Mouse (Mus musculus): ENCODE measurements at regions not wholly inside any gene's neighbourhood (a gene's known extent, or its start where the extent isn't known, plus 50 kb on each side); places are given as distances from the start of the nearest gene placed in this dataset.
A peak's percentile ranks its signal among the peaks of the same experiment; 100 is the strongest.

- H3K4me1 ChIP-seq (ENCODE audit: control insufficient read depth, insufficient read depth, low read length) = no peaks in the 10 kb centered on the region
- TF ChIP-seq CTCF (IDR thresholded peaks at IDR 0.05; ENCODE audit: low read depth, low read length) (peak; percentile 40; the same call in 1 of the 2 replicates), POLR2A (IDR thresholded peaks at IDR 0.05; ENCODE audit: borderline replicate concordance, low read depth, low read length) (no peak)
- H3K4me3 ChIP-seq (ENCODE audit: insufficient read depth, low read length) = no peak overlapping the region
- no peak overlapping the region for H3K27ac ChIP-seq (ENCODE audit: insufficient read depth, low read depth, low read length)
These were observed 817.3 kb downstream of the Basp1 start for GRCm38 (mm10) chr15:24596242-24596641.

GRCm38 (mm10) chr15:24588943-24589342 lies 824.6 kb downstream of the Basp1 start:
- Histone ChIP-seq H3K4me3 (ENCODE audit: insufficient read depth, low read length) (no peak overlapping the region), H3K27ac (ENCODE audit: insufficient read depth, low read depth, low read length) (no peak overlapping the region), H3K4me1 (ENCODE audit: control insufficient read depth, insufficient read depth, low read length) (peaks cover 2% of the 10 kb centered on the region; the same call in 1 of the 2 replicates)
- no peak for TF ChIP-seq CTCF (IDR thresholded peaks at IDR 0.05; ENCODE audit: low read depth, low read length)
- no peak for TF ChIP-seq POLR2A (IDR thresholded peaks at IDR 0.05; ENCODE audit: borderline replicate concordance, low read depth, low read length)

GRCm38 (mm10) chr15:24566981-24567380 lies 846.6 kb downstream of the Basp1 start:
- no peak overlapping the region for H3K4me3 ChIP-seq (ENCODE audit: insufficient read depth, low read length)
- no peaks in the 10 kb centered on the region for H3K4me1 ChIP-seq (ENCODE audit: control insufficient read depth, insufficient read depth, low read length)
- H3K27ac ChIP-seq (ENCODE audit: insufficient read depth, low read depth, low read length) = no peak overlapping the region
- TF ChIP-seq POLR2A (IDR thresholded peaks at IDR 0.05; ENCODE audit: borderline replicate concordance, low read depth, low read length) (no peak), CTCF (IDR thresholded peaks at IDR 0.05; ENCODE audit: low read depth, low read length) (no peak)

GRCm38 (mm10) chr15:24556806-24557205 lies 856.8 kb downstream of the Basp1 start:
- Histone ChIP-seq H3K4me1 (ENCODE audit: control insufficient read depth, insufficient read depth, low read length) (no peaks in the 10 kb centered on the region), H3K27ac (ENCODE audit: insufficient read depth, low read depth, low read length) (no peak overlapping the region), H3K4me3 (ENCODE audit: insufficient read depth, low read length) (no peak overlapping the region)
- no peak for TF ChIP-seq CTCF (IDR thresholded peaks at IDR 0.05; ENCODE audit: low read depth, low read length)
- TF ChIP-seq POLR2A (IDR thresholded peaks at IDR 0.05; ENCODE audit: borderline replicate concordance, low read depth, low read length) = no peak

GRCm38 (mm10) chr15:24550108-24550507 lies 863.5 kb downstream of the Basp1 start:
- H3K4me1 ChIP-seq (ENCODE audit: control insufficient read depth, insufficient read depth, low read length) = no peaks in the 10 kb centered on the region

GRCm38 (mm10) chr15:24530065-24530464 lies 883.5 kb downstream of the Basp1 start:
- Histone ChIP-seq H3K4me1 (ENCODE audit: control insufficient read depth, insufficient read depth, low read length) (no peaks in the 10 kb centered on the region), H3K4me3 (ENCODE audit: insufficient read depth, low read length) (no peak overlapping the region), H3K27ac (ENCODE audit: insufficient read depth, low read depth, low read length) (no peak overlapping the region)
- TF ChIP-seq POLR2A (IDR thresholded peaks at IDR 0.05; ENCODE audit: borderline replicate concordance, low read depth, low read length) (no peak), CTCF (IDR thresholded peaks at IDR 0.05; ENCODE audit: low read depth, low read length) (no peak)

More at GRCm38 (mm10) chr15:24550108-24550507, 863.5 kb downstream of the Basp1 start:
- no peak overlapping the region for H3K4me3 ChIP-seq (ENCODE audit: insufficient read depth, low read length)
- no peak overlapping the region for H3K27ac ChIP-seq (ENCODE audit: insufficient read depth, low read depth, low read length)
- TF ChIP-seq POLR2A (IDR thresholded peaks at IDR 0.05; ENCODE audit: borderline replicate concordance, low read depth, low read length) (no peak), CTCF (IDR thresholded peaks at IDR 0.05; ENCODE audit: low read depth, low read length) (no peak)

- Histone ChIP-seq H3K27ac (ENCODE audit: insufficient read depth, low read depth, low read length) (no peak overlapping the region), H3K4me3 (ENCODE audit: insufficient read depth, low read length) (no peak overlapping the region), H3K4me1 (ENCODE audit: control insufficient read depth, insufficient read depth, low read length) (no peaks in the 10 kb centered on the region)
- no peak for TF ChIP-seq CTCF (IDR thresholded peaks at IDR 0.05; ENCODE audit: low read depth, low read length)
- TF ChIP-seq POLR2A (IDR thresholded peaks at IDR 0.05; ENCODE audit: borderline replicate concordance, low read depth, low read length) = no peak
These were observed 886.2 kb downstream of the Basp1 start for GRCm38 (mm10) chr15:24527379-24527778.

- H3K4me1 ChIP-seq (ENCODE audit: control insufficient read depth, insufficient read depth, low read length) = no peaks in the 10 kb centered on the region
- H3K4me3 ChIP-seq (ENCODE audit: insufficient read depth, low read length) = no peak overlapping the region
- no peak overlapping the region for H3K27ac ChIP-seq (ENCODE audit: insufficient read depth, low read depth, low read length)
- no peak for TF ChIP-seq CTCF (IDR thresholded peaks at IDR 0.05; ENCODE audit: low read depth, low read length)
- TF ChIP-seq POLR2A (IDR thresholded peaks at IDR 0.05; ENCODE audit: borderline replicate concordance, low read depth, low read length) = no peak
These were observed 899.6 kb downstream of the Basp1 start for GRCm38 (mm10) chr15:24513926-24514325.

- no peaks in the 10 kb centered on the region for H3K4me1 ChIP-seq (ENCODE audit: control insufficient read depth, insufficient read depth, low read length)
- TF ChIP-seq CTCF (IDR thresholded peaks at IDR 0.05; ENCODE audit: low read depth, low read length) (no peak), POLR2A (IDR thresholded peaks at IDR 0.05; ENCODE audit: borderline replicate concordance, low read depth, low read length) (no peak)
- no peak overlapping the region for H3K4me3 ChIP-seq (ENCODE audit: insufficient read depth, low read length)
- no peak overlapping the region for H3K27ac ChIP-seq (ENCODE audit: insufficient read depth, low read depth, low read length)
These were observed 911.5 kb downstream of the Basp1 start for GRCm38 (mm10) chr15:24501907-24502559.

GRCm38 (mm10) chr15:24486235-24486634 lies 927.3 kb downstream of the Basp1 start:
- TF ChIP-seq CTCF (IDR thresholded peaks at IDR 0.05; ENCODE audit: low read depth, low read length) = no peak
- TF ChIP-seq POLR2A (IDR thresholded peaks at IDR 0.05; ENCODE audit: borderline replicate concordance, low read depth, low read length) = no peak
- Histone ChIP-seq H3K4me3 (ENCODE audit: insufficient read depth, low read length) (no peak overlapping the region), H3K27ac (ENCODE audit: insufficient read depth, low read depth, low read length) (no peak overlapping the region), H3K4me1 (ENCODE audit: control insufficient read depth, insufficient read depth, low read length) (no peaks in the 10 kb centered on the region)

Measured in bone marrow macrophage, adult 2 months (primary cell).